Mouse (Mus musculus): ENCODE measurements at regions not wholly inside any gene's neighbourhood (a gene's known extent, or its start where the extent isn't known, plus 50 kb on each side); places are given as distances from the start of the nearest gene placed in this dataset.

- WGBS: 14% methylated on average over 4 of the region's 4 CpGs
- no peak overlapping the region for H3K4me3 ChIP-seq (ENCODE audit: low read length)
- no peak overlapping the region for H3K4me2 ChIP-seq (replicated peaks; ENCODE audit: low read depth, low read length)
- H3K4me1 ChIP-seq (ENCODE audit: insufficient read depth, low read length): no peaks in the 10 kb centered on the region
- H3K9ac ChIP-seq (replicated peaks; ENCODE audit: low read length): no peak overlapping the region
- ATAC-seq (ENCODE audit: low FRiP score, low TSS enrichment): peak; percentile 83
- no peaks in the 10 kb centered on the region for H3K36me3 ChIP-seq (ENCODE audit: insufficient read depth, low read length)
- no peak overlapping the region; the same call in 1 of the 2 replicates for H3K27ac ChIP-seq (ENCODE audit: low read length)
- H3K27me3 ChIP-seq (ENCODE audit: insufficient read depth, low read length): no peaks in the 10 kb centered on the region
- H3K9me3 ChIP-seq (ENCODE audit: low read length): no peaks in the 10 kb centered on the region
Observed at GRCm38 (mm10) chr10:29921658-29922057, 278.7 kb downstream of the Cenpw start.

DNA sequence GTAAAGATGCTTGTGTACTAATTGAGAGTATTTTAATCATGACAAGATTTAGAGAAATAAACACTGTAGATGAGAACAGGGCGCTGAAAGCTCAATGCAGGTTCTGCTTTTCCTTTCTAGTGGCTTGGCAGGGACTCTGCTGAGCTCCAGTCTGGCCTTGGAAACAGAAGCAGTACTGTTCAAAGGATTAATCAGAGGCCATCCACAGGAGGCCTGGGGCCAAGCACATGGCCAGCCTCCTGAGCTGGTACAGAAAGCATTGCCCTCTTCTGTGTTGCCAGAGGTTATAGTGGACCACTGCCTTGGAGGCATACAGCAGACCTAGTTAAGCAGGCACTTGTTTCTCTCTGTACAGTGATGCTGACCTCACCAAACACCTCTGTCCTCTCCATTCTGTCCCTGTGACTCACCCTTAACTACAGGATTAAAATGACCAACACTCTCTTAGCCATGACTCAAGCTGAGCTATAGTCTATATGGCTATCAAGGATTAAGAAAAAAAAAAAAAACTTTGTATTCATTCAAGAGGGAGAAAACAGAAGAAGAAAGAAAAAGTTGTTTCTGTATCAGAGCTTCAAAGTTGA, 302.5 kb downstream of the Cenpw start:
- no peak overlapping the region for H3K27ac ChIP-seq (ENCODE audit: low read length)

GRCm38 (mm10) chr10:29864566-29864965, 328.9 kb upstream of the Rspo3 start:
- H3K4me1 ChIP-seq (ENCODE audit: insufficient read depth, low read length): no peaks in the 10 kb centered on the region
- no peaks in the 10 kb centered on the region for H3K9me3 ChIP-seq (ENCODE audit: low read length)
- no peak overlapping the region for H3K4me2 ChIP-seq (replicated peaks; ENCODE audit: low read depth, low read length)
- no peak overlapping the region for H3K9ac ChIP-seq (replicated peaks; ENCODE audit: low read length)
- H3K4me3 ChIP-seq (ENCODE audit: low read length): no peak overlapping the region
- H3K27ac ChIP-seq (ENCODE audit: low read length): no peak overlapping the region
- no peak for ATAC-seq (ENCODE audit: low FRiP score, low TSS enrichment)
- H3K36me3 ChIP-seq (ENCODE audit: insufficient read depth, low read length): no peaks in the 10 kb centered on the region
- no peaks in the 10 kb centered on the region for H3K27me3 ChIP-seq (ENCODE audit: insufficient read depth, low read length)

More for the DNA sequence above, 302.5 kb downstream of the Cenpw start:
- 67% methylated on average over 1 of the region's 1 CpGs for WGBS
- Histone ChIP-seq H3K9me3 (ENCODE audit: low read length) (no peaks in the 10 kb centered on the region), H3K4me2 (replicated peaks; ENCODE audit: low read depth, low read length) (no peak overlapping the region), H3K27me3 (ENCODE audit: insufficient read depth, low read length) (no peaks in the 10 kb centered on the region), H3K9ac (replicated peaks; ENCODE audit: low read length) (no peak overlapping the region), H3K36me3 (ENCODE audit: insufficient read depth, low read length) (no peaks in the 10 kb centered on the region), H3K4me1 (ENCODE audit: insufficient read depth, low read length) (no peaks in the 10 kb centered on the region), H3K4me3 (ENCODE audit: low read length) (no peak overlapping the region)
- no peak for ATAC-seq (ENCODE audit: low FRiP score, low TSS enrichment)

DNA sequence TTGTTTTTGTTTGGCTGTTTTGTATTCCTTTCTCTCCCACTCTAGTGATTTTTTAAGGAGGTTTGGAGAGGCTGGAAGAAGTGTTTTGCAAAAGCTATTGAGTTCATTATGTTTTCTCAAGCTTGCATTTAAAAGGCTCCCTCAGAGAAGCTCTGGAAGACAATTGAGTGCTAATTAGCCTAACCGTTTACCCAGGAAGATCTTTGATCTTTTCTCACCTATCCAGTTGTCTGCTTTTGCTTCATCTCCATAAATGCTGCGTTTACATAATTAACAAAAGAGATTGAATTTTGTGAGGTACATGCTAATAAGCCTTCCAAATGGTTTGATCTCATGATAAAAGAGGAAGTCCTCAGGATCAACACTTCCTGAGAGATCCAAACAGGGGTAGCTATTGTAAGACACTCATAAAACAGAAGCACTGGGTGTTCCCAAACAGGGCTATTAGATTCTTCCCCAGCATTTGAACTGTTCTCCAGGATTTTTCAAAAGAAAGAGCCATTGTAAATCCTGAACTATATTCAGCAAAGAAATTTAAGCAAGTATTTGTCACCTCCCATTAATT, 320.2 kb upstream of the Rspo3 start:
- Histone ChIP-seq H3K4me3 (ENCODE audit: low read length) (no peak overlapping the region), H3K27ac (ENCODE audit: low read length) (no peak overlapping the region), H3K9me3 (ENCODE audit: low read length) (no peaks in the 10 kb centered on the region), H3K36me3 (ENCODE audit: insufficient read depth, low read length) (no peaks in the 10 kb centered on the region), H3K4me2 (replicated peaks; ENCODE audit: low read depth, low read length) (no peak overlapping the region), H3K27me3 (ENCODE audit: insufficient read depth, low read length) (no peaks in the 10 kb centered on the region), H3K9ac (replicated peaks; ENCODE audit: low read length) (no peak overlapping the region), H3K4me1 (ENCODE audit: insufficient read depth, low read length) (no peaks in the 10 kb centered on the region)
- 11% methylated on average over 2 of the region's 2 CpGs for WGBS
- ATAC-seq (ENCODE audit: low FRiP score, low TSS enrichment): no peak

DNA sequence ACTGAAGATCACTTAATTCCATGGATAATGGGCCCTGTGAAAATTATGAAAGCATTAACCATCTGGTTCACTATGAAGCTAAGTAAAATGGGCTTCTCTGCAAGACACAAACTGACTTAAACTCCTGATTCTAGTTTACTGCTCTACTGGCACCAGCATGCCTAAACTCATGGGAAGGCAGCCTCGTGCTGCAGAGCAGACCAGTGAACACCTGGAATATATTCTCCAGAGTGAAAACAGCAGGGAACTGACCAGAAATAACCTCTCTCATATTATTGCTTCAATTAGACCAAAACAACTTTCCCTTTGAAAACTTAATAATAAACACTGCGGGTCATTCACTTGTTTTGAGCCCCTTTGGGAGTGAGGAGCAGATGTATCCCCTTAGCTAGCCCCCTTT, 316.8 kb upstream of the Rspo3 start:
- no peaks in the 10 kb centered on the region for H3K4me1 ChIP-seq (ENCODE audit: insufficient read depth, low read length)
- H3K27me3 ChIP-seq (ENCODE audit: insufficient read depth, low read length): no peaks in the 10 kb centered on the region

GRCm38 (mm10) chr10:29824939-29825658, 289.4 kb upstream of the Rspo3 start:
- no peak for ATAC-seq (ENCODE audit: low FRiP score, low TSS enrichment)

More for the DNA sequence above, 316.8 kb upstream of the Rspo3 start:
- H3K9me3 ChIP-seq (ENCODE audit: low read length): no peaks in the 10 kb centered on the region
- no peak overlapping the region for H3K27ac ChIP-seq (ENCODE audit: low read length)
- 63% methylated on average over 2 of the region's 2 CpGs for WGBS
- no peak overlapping the region for H3K4me2 ChIP-seq (replicated peaks; ENCODE audit: low read depth, low read length)
- no peak for ATAC-seq (ENCODE audit: low FRiP score, low TSS enrichment)
- H3K9ac ChIP-seq (replicated peaks; ENCODE audit: low read length): no peak overlapping the region
- no peaks in the 10 kb centered on the region for H3K36me3 ChIP-seq (ENCODE audit: insufficient read depth, low read length)
- no peak overlapping the region for H3K4me3 ChIP-seq (ENCODE audit: low read length)

GRCm38 (mm10) chr10:29824413-29824812, 288.7 kb upstream of the Rspo3 start:
- Histone ChIP-seq H3K36me3 (ENCODE audit: insufficient read depth, low read length) (no peaks in the 10 kb centered on the region), H3K9me3 (ENCODE audit: low read length) (no peaks in the 10 kb centered on the region), H3K4me2 (replicated peaks; ENCODE audit: low read depth, low read length) (no peak overlapping the region), H3K27ac (ENCODE audit: low read length) (no peak overlapping the region), H3K27me3 (ENCODE audit: insufficient read depth, low read length) (no peaks in the 10 kb centered on the region), H3K4me3 (ENCODE audit: low read length) (no peak overlapping the region), H3K9ac (replicated peaks; ENCODE audit: low read length) (no peak overlapping the region), H3K4me1 (ENCODE audit: insufficient read depth, low read length) (no peaks in the 10 kb centered on the region)
- ATAC-seq (ENCODE audit: low FRiP score, low TSS enrichment): no peak

More at GRCm38 (mm10) chr10:29824939-29825658, 289.4 kb upstream of the Rspo3 start:
- H3K9ac ChIP-seq (replicated peaks; ENCODE audit: low read length): no peak overlapping the region
- 70% methylated on average over 5 of the region's 5 CpGs for WGBS
- H3K9me3 ChIP-seq (ENCODE audit: low read length): no peaks in the 10 kb centered on the region
- H3K4me1 ChIP-seq (ENCODE audit: insufficient read depth, low read length): no peaks in the 10 kb centered on the region
- H3K27ac ChIP-seq (ENCODE audit: low read length): no peak overlapping the region
- no peaks in the 10 kb centered on the region for H3K36me3 ChIP-seq (ENCODE audit: insufficient read depth, low read length)
- no peak overlapping the region for H3K4me2 ChIP-seq (replicated peaks; ENCODE audit: low read depth, low read length)
- no peak overlapping the region for H3K4me3 ChIP-seq (ENCODE audit: low read length)
- no peaks in the 10 kb centered on the region for H3K27me3 ChIP-seq (ENCODE audit: insufficient read depth, low read length)

- H3K4me2 ChIP-seq (replicated peaks; ENCODE audit: low read depth, low read length): no peak overlapping the region
- no peaks in the 10 kb centered on the region for H3K4me1 ChIP-seq (ENCODE audit: insufficient read depth, low read length)
- no peaks in the 10 kb centered on the region for H3K36me3 ChIP-seq (ENCODE audit: insufficient read depth, low read length)
- H3K27ac ChIP-seq (ENCODE audit: low read length): no peak overlapping the region
- no peak overlapping the region for H3K4me3 ChIP-seq (ENCODE audit: low read length)
- H3K9me3 ChIP-seq (ENCODE audit: low read length): no peaks in the 10 kb centered on the region
- no peak for ATAC-seq (ENCODE audit: low FRiP score, low TSS enrichment)
- 76% methylated on average over 2 of the region's 2 CpGs for WGBS
- no peaks in the 10 kb centered on the region for H3K27me3 ChIP-seq (ENCODE audit: insufficient read depth, low read length)
- no peak overlapping the region for H3K9ac ChIP-seq (replicated peaks; ENCODE audit: low read length)
Observed at GRCm38 (mm10) chr10:29823177-29823576, 287.5 kb upstream of the Rspo3 start.

DNA sequence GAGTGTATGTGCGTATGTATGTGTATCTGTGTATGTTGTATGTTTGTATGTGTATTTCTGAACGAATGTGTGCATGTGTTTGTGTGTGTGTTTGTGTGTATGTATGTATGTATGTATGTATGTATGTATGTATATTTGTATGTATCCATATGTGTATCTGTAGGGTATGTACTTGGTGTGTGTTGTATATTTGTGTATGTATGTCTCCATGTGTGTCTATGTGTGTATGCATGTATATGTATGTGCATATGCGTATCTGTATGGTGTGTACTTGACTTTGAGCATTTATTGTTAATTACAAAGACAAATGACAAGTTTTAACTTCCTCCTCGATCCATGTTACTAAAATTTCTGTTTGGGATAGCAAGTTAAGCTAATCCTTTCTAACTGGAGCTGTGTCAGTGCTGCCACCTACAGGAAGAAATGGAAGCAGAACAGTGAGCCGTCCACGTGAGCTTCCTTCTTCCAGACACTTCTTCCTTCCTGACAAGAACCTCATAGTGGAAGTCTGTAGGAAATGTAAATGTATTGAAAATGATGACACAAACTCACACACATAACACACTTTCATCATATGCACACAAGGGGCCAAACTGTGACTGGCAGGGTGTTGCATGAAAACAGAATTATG, 268.4 kb upstream of the Rspo3 start:
- H3K4me3 ChIP-seq (ENCODE audit: low read length): no peak overlapping the region
- H3K27ac ChIP-seq (ENCODE audit: low read length): no peak overlapping the region
- H3K27me3 ChIP-seq (ENCODE audit: insufficient read depth, low read length): no peaks in the 10 kb centered on the region
- H3K9ac ChIP-seq (replicated peaks; ENCODE audit: low read length): no peak overlapping the region
- WGBS: 43% methylated on average over 6 of the region's 6 CpGs
- peak; percentile 67; the same call in 1 of the 2 replicates for ATAC-seq (ENCODE audit: low FRiP score, low TSS enrichment)
- H3K9me3 ChIP-seq (ENCODE audit: low read length): no peaks in the 10 kb centered on the region
- H3K4me1 ChIP-seq (ENCODE audit: insufficient read depth, low read length): no peaks in the 10 kb centered on the region
- no peak overlapping the region for H3K4me2 ChIP-seq (replicated peaks; ENCODE audit: low read depth, low read length)
- no peaks in the 10 kb centered on the region for H3K36me3 ChIP-seq (ENCODE audit: insufficient read depth, low read length)

GRCm38 (mm10) chr10:29802637-29803036, 267.0 kb upstream of the Rspo3 start:
- H3K27ac ChIP-seq (ENCODE audit: low read length): no peak overlapping the region
- H3K27me3 ChIP-seq (ENCODE audit: insufficient read depth, low read length): no peaks in the 10 kb centered on the region
- no peak overlapping the region for H3K4me2 ChIP-seq (replicated peaks; ENCODE audit: low read depth, low read length)
- no peaks in the 10 kb centered on the region for H3K36me3 ChIP-seq (ENCODE audit: insufficient read depth, low read length)
- no peaks in the 10 kb centered on the region for H3K9me3 ChIP-seq (ENCODE audit: low read length)
- H3K4me1 ChIP-seq (ENCODE audit: insufficient read depth, low read length): no peaks in the 10 kb centered on the region
- no peak for ATAC-seq (ENCODE audit: low FRiP score, low TSS enrichment)
- no peak overlapping the region for H3K4me3 ChIP-seq (ENCODE audit: low read length)
- no peak overlapping the region for H3K9ac ChIP-seq (replicated peaks; ENCODE audit: low read length)
- 96% methylated on average over 3 of the region's 3 CpGs for WGBS
